Mouse (Mus musculus) cerebellum, adult 2 months (tissue): ENCODE data around the gene Trim47. TPM values are rescaled to one million over a fixed set of nuclear protein-coding genes. Genes with fewer than 3 reads are reported as not detected.

Experiments used
- DNase-seq, 2 experiments: peaks; one replicate each; pipeline ENCODE4 v3.0.0; 2021
- H3K27ac ChIP-seq: fragments of 200-500 bp; 2 replicates; pipeline ENCODE4 v1.5.1; 2012; ENCODE audit warnings: low read length, control low read depth, inconsistent platforms; ENCODE audit not compliant: insufficient read depth
- H3K27me3 ChIP-seq: fragments of 200-500 bp; 2 replicates; pipeline ENCODE4 v1.6.1; 2012; ENCODE audit warnings: inconsistent platforms, mild to moderate bottlenecking, low read length, moderate library complexity; ENCODE audit not compliant: control insufficient read depth, insufficient read depth
- H3K4me1 ChIP-seq: fragments of 200-500 bp; 2 replicates; pipeline ENCODE4 v1.6.1; 2011; ENCODE audit warnings: low read length; ENCODE audit not compliant: control insufficient read depth, insufficient read depth
- H3K4me3 ChIP-seq: fragments of 200-500 bp; replicated peaks from 2 replicates; pipeline ENCODE3; 2011; ENCODE audit warnings: mild to moderate bottlenecking, low read depth, low read length, control low read depth; ENCODE audit not compliant: insufficient read depth
- CTCF ChIP-seq: fragments of 200-500 bp; IDR thresholded peaks from 2 replicates; pipeline ENCODE4 v1.5.1; 2011; ENCODE audit warnings: low read depth, mild to moderate bottlenecking, control low read depth, low read length, moderate library complexity, borderline replicate concordance; ENCODE audit not compliant: insufficient read depth
- POLR2A ChIP-seq: fragments of 200-500 bp; IDR thresholded peaks from 2 replicates; pipeline ENCODE4 v1.6.1; 2011; ENCODE audit warnings: low read length, control low read depth, borderline replicate concordance; ENCODE audit not compliant: insufficient read depth
- WGBS: fragments of 180-500 bp; shearing (Covaris S2); methylation state at CpG from one replicate; pipeline ENCODE4 v1.1.7; 2018; 5-methylcytosine and 5-hydroxymethylcytosine counted together
- polyA plus RNA-seq: library from polyadenylated mRNA; depleted of rRNA; stranded (reverse); fragments of >200 nt; gene quantifications from 2 replicates; pipeline ENCODE4 v1.2.3, GENCODE M21; 2012

Trim47 gene
- polyA plus RNA-seq, 1 experiment: 4.1 TPM

- 7% methylated on average over 6 of the region's 6 CpGs for WGBS
- H3K27me3 ChIP-seq: no peaks in the 10 kb centered on the region
- peak overlapping the region; percentile 76 for H3K4me3 ChIP-seq
- peak overlapping the region; percentile 28; the same call in 1 of the 2 replicates for H3K27ac ChIP-seq
- DNase-seq: no peak
- H3K4me1 ChIP-seq: peaks cover 5% of the 10 kb centered on the region
- TF ChIP-seq POLR2A (no peak), CTCF (no peak)
These were observed 40.2 kb upstream of the Trim47 start for GRCm38 (mm10) chr11:116167232-116167631.

- DNase-seq: no peak
- 10% methylated on average over 9 of the region's 9 CpGs for WGBS
- peaks cover 6% of the 10 kb centered on the region for H3K4me1 ChIP-seq
- no peak overlapping the region for H3K27ac ChIP-seq
- TF ChIP-seq CTCF (no peak), POLR2A (no peak)
- no peak overlapping the region for H3K4me3 ChIP-seq
- no peaks in the 10 kb centered on the region for H3K27me3 ChIP-seq
These were observed 36.0 kb upstream of the Trim47 start for GRCm38 (mm10) chr11:116163002-116163401.

GRCm38 (mm10) chr11:116162146-116162545, 35.1 kb upstream of the Trim47 start:
- Histone ChIP-seq H3K4me1 (peaks cover 6% of the 10 kb centered on the region), H3K27me3 (no peaks in the 10 kb centered on the region), H3K27ac (no peak overlapping the region), H3K4me3 (no peak overlapping the region)
- TF ChIP-seq CTCF (no peak), POLR2A (no peak)
- DNase-seq: no peak
- 46% methylated on average over 10 of the region's 10 CpGs for WGBS

- Histone ChIP-seq H3K27ac (no peak overlapping the region), H3K27me3 (no peaks in the 10 kb centered on the region), H3K4me1 (peaks cover 3% of the 10 kb centered on the region), H3K4me3 (no peak overlapping the region)
- no peak for DNase-seq
- WGBS: 78% methylated on average over 12 of the region's 12 CpGs
- no peak for TF ChIP-seq CTCF
These were observed 34.3 kb upstream of the Trim47 start for GRCm38 (mm10) chr11:116161312-116161711.

- TF ChIP-seq CTCF (no peak), POLR2A (no peak)
- no peak overlapping the region for H3K27ac ChIP-seq
- no peak for DNase-seq
- no peaks in the 10 kb centered on the region for H3K27me3 ChIP-seq
- 97% methylated on average over 2 of the region's 2 CpGs for WGBS
- H3K4me1 ChIP-seq: peaks cover 37% of the 10 kb centered on the region
- no peak overlapping the region for H3K4me3 ChIP-seq
These were observed 23.9 kb upstream of the Trim47 start for GRCm38 (mm10) chr11:116150960-116151359.

GRCm38 (mm10) chr11:116149341-116149740, 22.3 kb upstream of the Trim47 start:
- WGBS: 44% methylated on average over 6 of the region's 6 CpGs
- TF ChIP-seq CTCF (no peak), POLR2A (no peak)
- Histone ChIP-seq H3K27ac (peak overlapping the region; percentile 68), H3K27me3 (no peaks in the 10 kb centered on the region), H3K4me3 (peak overlapping the region; percentile 39), H3K4me1 (peaks cover 46% of the 10 kb centered on the region)
- peak; percentile 69 for DNase-seq

- DNase-seq: peak; percentile 82 to 83
- peak; percentile 38; the same call in 1 of the 2 replicates for TF ChIP-seq POLR2A
- TF ChIP-seq CTCF: no peak
- peaks cover 46% of the 10 kb centered on the region for H3K4me1 ChIP-seq
- H3K27ac ChIP-seq: peak overlapping the region; percentile 68
- H3K27me3 ChIP-seq: no peaks in the 10 kb centered on the region
- peak overlapping the region; percentile 39 for H3K4me3 ChIP-seq
- WGBS: 17% methylated on average over 20 of the region's 20 CpGs
These were observed 21.8 kb upstream of the Trim47 start for GRCm38 (mm10) chr11:116148761-116149221.

GRCm38 (mm10) chr11:116146294-116146985, 19.4 kb upstream of the Trim47 start:
- 14% methylated on average over 25 of the region's 25 CpGs for WGBS
- Histone ChIP-seq H3K27me3 (no peaks in the 10 kb centered on the region), H3K4me3 (peak overlapping the region; percentile 10), H3K27ac (peak overlapping the region; percentile 79), H3K4me1 (peaks cover 46% of the 10 kb centered on the region)
- peak; percentile 72 to 76 for DNase-seq
- TF ChIP-seq CTCF (no peak), POLR2A (no peak)
